Mouse (Mus musculus) ES-Bruce4 (cell line): Measurements from ENCODE around the gene Plbd2. TPM values are rescaled to one million over a fixed set of nuclear protein-coding genes. Genes with fewer than 3 reads are reported as not detected.

Experiments used
- H3K27ac ChIP-seq: 2 replicates; pipeline ENCODE4 v1.5.1; 2012; ENCODE audit warnings: low read length, inconsistent platforms; ENCODE audit not compliant: insufficient read depth
- H3K27me3 ChIP-seq: 2 replicates; pipeline ENCODE4 v1.6.1; 2012; ENCODE audit warnings: mild to moderate bottlenecking, low read length, inconsistent platforms; ENCODE audit not compliant: control insufficient read depth, poor library complexity, insufficient read depth, severe bottlenecking
- H3K36me3 ChIP-seq: 2 replicates; pipeline ENCODE4 v1.6.1; 2012; ENCODE audit warnings: inconsistent platforms, mild to moderate bottlenecking, low read length, moderate library complexity; ENCODE audit not compliant: control insufficient read depth, poor library complexity, insufficient read depth, severe bottlenecking
- H3K4me1 ChIP-seq: one replicate; pipeline ENCODE4 v1.8.1; 2011; ENCODE audit warnings: low read length; ENCODE audit not compliant: control insufficient read depth, insufficient read depth
- H3K4me3 ChIP-seq: 2 replicates; pipeline ENCODE4 v1.5.1; 2011; ENCODE audit warnings: low read depth, mild to moderate bottlenecking, low read length
- H3K9ac ChIP-seq: 2 replicates; pipeline ENCODE4 v1.6.1; 2012; ENCODE audit warnings: low read depth, mild to moderate bottlenecking, inconsistent platforms; ENCODE audit not compliant: poor library complexity, severe bottlenecking
- H3K9me3 ChIP-seq: replicated peaks from 2 replicates; pipeline ENCODE4 v1.6.1; 2012; ENCODE audit warnings: mild to moderate bottlenecking, low read length, inconsistent platforms; ENCODE audit not compliant: control insufficient read depth, poor library complexity, insufficient read depth, severe bottlenecking
- CTCF ChIP-seq: IDR thresholded peaks from one replicate; pipeline ENCODE4 v1.8.1; 2011; ENCODE audit warnings: low read depth, low read length
- EP300 ChIP-seq: IDR thresholded peaks from 2 replicates; pipeline ENCODE4 v1.6.1; 2011; ENCODE audit warnings: low read depth, low read length; ENCODE audit not compliant: insufficient read depth
- POLR2A ChIP-seq: IDR thresholded peaks from one replicate; pipeline ENCODE4 v1.8.1; 2011; ENCODE audit warnings: low read length; ENCODE audit not compliant: insufficient read depth
- polyA plus RNA-seq: library from polyadenylated mRNA; stranded (reverse); fragments of >200 nt; gene quantifications from 2 replicates; pipeline ENCODE4 v1.2.4, GENCODE M21; 2011; ENCODE audit warnings: low read depth; ENCODE audit not compliant: missing spikeins, insufficient read depth, insufficient read length

Gene Plbd2
- polyA plus RNA-seq, 1 experiment = 22.1 TPM

DNA sequence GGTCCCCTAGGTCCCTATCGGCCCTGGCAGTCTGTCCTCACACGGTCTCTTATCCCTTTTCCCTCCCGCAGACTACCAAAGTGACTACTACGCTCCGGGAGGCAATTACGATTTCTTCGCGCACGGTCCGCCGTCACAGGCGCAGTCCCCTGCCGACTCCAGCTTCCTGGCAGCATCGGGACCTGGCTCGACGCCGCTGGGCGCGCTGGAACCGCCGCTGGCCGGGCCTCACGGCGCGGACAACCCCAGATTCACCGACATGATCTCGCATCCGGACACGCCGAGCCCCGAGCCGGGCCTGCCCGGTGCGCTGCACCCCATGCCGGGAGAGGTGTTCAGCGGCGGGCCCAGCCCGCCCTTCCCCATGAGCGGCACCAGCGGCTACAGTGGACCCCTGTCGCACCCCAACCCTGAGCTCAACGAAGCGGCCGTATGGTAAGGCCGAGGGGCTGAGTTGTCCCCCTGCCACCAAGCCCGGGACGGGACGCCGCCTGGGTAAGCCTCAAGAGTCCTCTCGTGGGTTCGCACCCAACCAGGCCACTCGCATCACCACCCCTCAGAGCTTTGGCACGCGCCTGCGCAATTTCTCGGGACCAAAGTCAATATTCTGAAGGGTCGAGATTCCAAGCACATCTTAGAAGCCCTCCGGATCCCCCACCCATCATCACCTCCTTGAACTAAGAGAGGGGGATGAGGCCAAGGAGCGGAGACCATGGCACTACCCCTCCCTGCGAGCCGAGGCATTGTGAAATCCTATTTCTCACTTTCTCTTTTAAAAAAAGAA, 63.3 kb downstream of the Plbd2 start:
- no peak overlapping the region for H3K27ac ChIP-seq
- H3K9ac ChIP-seq = peak overlapping the region; percentile 32
- H3K4me3 ChIP-seq = peak overlapping the region; percentile 29; the same call in 1 of the 2 replicates

DNA sequence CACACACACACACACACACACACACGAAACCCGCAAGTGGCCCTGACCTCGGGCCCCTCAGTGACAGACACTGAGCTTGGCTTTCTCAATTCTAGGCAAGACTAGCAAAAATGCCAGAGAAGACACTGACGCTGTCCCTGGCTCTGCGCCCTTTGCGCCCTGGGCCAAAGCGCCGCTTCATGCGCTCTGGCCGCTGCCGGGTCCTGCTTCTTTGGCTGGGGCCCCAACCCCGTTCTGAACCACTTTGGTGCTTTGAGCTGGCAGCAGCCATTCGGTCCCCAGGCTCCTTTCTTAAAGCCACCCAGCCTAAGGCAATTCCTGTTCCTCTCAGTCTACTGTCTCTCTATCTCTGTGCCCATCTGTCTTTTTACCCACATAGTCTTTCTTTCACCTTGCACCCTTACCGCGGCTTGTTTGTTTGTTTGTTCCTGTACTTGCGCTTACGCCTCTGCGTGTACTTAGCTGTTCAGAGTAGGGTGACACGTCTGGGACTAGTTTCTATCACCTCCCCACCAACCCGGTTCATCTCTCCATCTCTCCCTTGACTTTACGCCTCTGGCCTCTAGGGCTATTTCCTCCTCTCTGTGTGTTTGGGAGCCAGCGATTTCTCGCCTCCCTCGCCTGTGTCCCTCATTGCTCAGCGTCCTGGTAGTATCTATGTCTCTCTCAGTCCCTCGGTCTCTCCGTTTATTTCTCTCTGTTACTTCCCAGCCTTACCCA, 64.3 kb downstream of the Plbd2 start:
- TF ChIP-seq EP300 = no peak
- no peak for TF ChIP-seq POLR2A
- no peak for TF ChIP-seq CTCF
- peaks cover 29% of the 10 kb centered on the region for H3K27me3 ChIP-seq
- H3K4me3 ChIP-seq = no peak overlapping the region
- no peaks in the 10 kb centered on the region for H3K36me3 ChIP-seq
- no peak overlapping the region for H3K27ac ChIP-seq
- H3K9ac ChIP-seq = no peak overlapping the region
- no peaks in the 10 kb centered on the region for H3K9me3 ChIP-seq
- peaks cover 1% of the 10 kb centered on the region for H3K4me1 ChIP-seq

More for the DNA sequence above, 63.3 kb downstream of the Plbd2 start:
- Histone ChIP-seq H3K4me1 (peaks cover 1% of the 10 kb centered on the region), H3K27me3 (peaks cover 27% of the 10 kb centered on the region), H3K9me3 (no peaks in the 10 kb centered on the region), H3K36me3 (no peaks in the 10 kb centered on the region)
- TF ChIP-seq CTCF (no peak), EP300 (no peak), POLR2A (no peak)

DNA sequence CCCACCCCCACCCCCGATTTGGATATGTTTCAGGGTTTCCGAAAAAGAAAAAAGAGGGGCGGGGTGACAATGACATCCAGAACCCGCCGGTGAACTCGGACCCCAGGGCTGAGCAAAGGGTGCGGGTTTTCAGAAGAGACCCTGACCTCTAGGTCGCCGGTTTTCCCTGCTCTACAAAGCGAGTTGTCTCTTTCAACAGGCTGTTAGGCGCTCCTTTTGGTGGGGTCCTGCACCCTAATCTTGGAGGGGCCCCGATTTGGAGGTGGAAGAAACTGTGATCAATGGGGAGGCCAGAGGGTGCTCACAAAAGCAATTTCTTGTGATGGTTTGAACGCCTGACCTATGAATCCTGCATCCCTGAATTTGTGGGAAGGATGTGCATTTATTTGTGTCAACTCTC, 65.0 kb downstream of the Plbd2 start:
- Histone ChIP-seq H3K36me3 (no peaks in the 10 kb centered on the region), H3K4me3 (no peak overlapping the region)

DNA sequence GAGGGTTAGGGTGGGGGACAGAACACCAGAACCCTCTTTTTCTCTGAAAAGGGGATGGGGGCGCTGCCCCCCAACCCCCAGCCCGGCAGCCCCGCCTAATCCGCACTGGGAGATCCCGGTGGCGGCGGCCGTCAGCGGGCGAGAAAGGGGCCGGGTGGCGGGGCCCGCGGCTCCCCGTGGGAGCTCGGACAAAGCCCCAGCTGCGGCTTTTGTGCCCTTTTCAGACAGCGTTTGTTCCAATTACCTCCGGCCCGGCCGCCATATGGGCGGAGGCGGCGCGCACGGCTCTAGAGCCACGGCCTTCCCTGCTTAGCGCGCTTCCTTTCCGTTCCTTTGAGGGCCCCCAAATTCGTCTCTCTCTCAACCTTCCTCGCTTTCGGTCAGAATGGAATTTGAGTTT, 65.4 kb downstream of the Plbd2 start:
- H3K9me3 ChIP-seq = no peaks in the 10 kb centered on the region
- no peak overlapping the region for H3K27ac ChIP-seq
- no peak for TF ChIP-seq EP300
- no peak for TF ChIP-seq POLR2A
- TF ChIP-seq CTCF = no peak
- peaks cover 1% of the 10 kb centered on the region for H3K4me1 ChIP-seq
- H3K9ac ChIP-seq = no peak overlapping the region
- H3K27me3 ChIP-seq = peaks cover 37% of the 10 kb centered on the region
- no peak overlapping the region for H3K4me3 ChIP-seq
- H3K36me3 ChIP-seq = no peaks in the 10 kb centered on the region

More for the DNA sequence above, 65.0 kb downstream of the Plbd2 start:
- no peak overlapping the region for H3K9ac ChIP-seq
- H3K27ac ChIP-seq = no peak overlapping the region
- TF ChIP-seq POLR2A (no peak), EP300 (no peak), CTCF (no peak)
- H3K27me3 ChIP-seq = peaks cover 34% of the 10 kb centered on the region
- H3K9me3 ChIP-seq = no peaks in the 10 kb centered on the region
- H3K4me1 ChIP-seq = peaks cover 1% of the 10 kb centered on the region

DNA sequence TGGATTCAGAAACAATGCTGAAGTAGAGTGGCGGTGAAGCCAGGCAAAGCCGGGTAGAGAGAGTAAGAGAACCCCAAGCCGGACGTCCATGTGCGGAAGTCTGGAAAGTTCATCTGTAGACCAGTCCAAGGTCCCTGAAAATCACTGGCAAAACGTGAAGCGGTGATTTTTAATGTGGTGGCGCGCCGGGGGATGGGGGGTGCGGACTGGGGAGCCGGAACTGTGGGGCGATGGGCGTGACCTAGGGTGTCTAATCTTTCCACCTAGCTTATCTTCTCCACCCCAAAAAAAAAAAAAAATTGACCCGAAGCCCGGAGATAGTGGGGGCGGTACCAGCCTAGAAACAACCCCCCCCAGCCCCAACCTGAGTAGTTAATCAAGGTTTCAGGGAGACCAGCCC, 65.9 kb downstream of the Plbd2 start:
- Histone ChIP-seq H3K9me3 (no peaks in the 10 kb centered on the region), H3K4me1 (peaks cover 1% of the 10 kb centered on the region), H3K27ac (no peak overlapping the region), H3K36me3 (no peaks in the 10 kb centered on the region), H3K4me3 (no peak overlapping the region), H3K9ac (no peak overlapping the region), H3K27me3 (peaks cover 41% of the 10 kb centered on the region)
- no peak for TF ChIP-seq POLR2A
- no peak for TF ChIP-seq EP300
- no peak for TF ChIP-seq CTCF

DNA sequence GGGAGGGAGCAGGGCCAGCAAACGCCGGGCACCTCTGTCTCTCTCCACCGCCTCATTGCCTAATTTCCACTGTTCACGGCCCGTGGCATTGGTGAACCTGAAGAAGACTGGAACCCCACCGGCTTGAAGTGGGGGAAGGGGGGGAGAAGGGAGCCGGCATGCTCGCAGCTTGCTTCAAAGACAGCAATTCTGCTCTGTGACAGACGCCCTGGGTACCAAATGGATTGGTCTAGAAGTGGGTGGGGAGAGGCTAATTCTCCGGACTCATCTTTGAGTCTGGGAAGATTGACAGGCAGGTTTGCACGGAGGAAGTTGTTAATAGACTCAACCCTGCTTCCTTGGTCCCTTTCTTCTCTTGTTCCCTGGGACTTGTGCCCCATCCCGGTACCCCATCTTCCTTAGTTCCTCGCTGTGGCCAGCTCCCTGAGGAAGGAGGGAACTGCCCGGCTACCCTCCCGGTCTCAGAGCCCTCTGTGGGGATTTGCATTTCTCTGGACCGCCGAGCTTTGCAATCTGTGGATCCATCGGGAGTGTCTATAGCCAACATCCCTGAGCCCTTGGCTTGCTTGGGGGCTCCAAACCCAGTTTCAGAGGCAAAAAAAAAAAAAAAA, 66.4 kb downstream of the Plbd2 start:
- H3K4me1 ChIP-seq = peaks cover 1% of the 10 kb centered on the region
- H3K36me3 ChIP-seq = no peaks in the 10 kb centered on the region
- H3K4me3 ChIP-seq = peak overlapping the region; percentile 12
- peaks cover 47% of the 10 kb centered on the region for H3K27me3 ChIP-seq
- no peaks in the 10 kb centered on the region for H3K9me3 ChIP-seq
- TF ChIP-seq POLR2A = no peak
- no peak for TF ChIP-seq EP300
- no peak for TF ChIP-seq CTCF
- H3K9ac ChIP-seq = no peak overlapping the region
- H3K27ac ChIP-seq = no peak overlapping the region
